Mouse (Mus musculus) erythroblast, adult 5-6 weeks (primary cell): ENCODE results near the gene Terb1. TPM values are rescaled to one million over a fixed set of nuclear protein-coding genes. Genes with fewer than 3 reads are reported as not detected.

Experiments used
- ATAC-seq: replicated peaks from 2 replicates; pipeline ENCODE4 v1.8.0; 2016; ENCODE audit warnings: moderate number of reproducible peaks, mild to moderate bottlenecking, moderate TSS enrichment, inconsistent platforms; ENCODE audit not compliant: poor library complexity, low FRiP score, severe bottlenecking
- total RNA-seq, 2 experiments: library from RNA; stranded (forward) in 1 of 2; stranded (reverse) in 1 of 2; fragments of 150-400 nt in 1 of 2; fragments of 200-764, 138-1000 nt in 1 of 2; gene quantifications; 2 replicates each; pipeline versions ENCODE4 v1.2.3 to v1.2.4; 2015 to 2017; ENCODE audit warnings: low replicate concordance in 2 of 2

The Terb1 gene
- total RNA-seq, 2 experiments from 2014 or later = not detected

DNA sequence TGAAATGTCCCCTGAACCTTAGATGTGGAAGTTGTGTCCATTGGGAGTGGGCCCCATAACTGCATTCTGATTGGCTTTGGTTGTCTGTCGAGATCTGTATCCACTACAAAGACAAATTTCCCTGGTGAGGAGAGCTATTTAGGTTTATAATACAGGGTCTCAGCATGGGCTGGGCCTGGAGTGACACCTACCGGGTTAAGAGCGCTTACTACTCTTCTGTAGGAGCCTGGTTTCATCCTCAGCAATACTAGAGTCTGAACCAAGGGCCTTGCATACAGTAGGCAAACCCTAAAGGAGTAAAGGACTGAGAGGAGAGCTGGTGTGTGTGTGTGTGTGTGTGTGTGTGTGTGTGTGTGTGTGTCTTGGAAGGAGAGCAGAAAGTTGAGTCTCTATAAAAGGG lies 95.5 kb downstream of the Terb1 start:
- ATAC-seq = no peak

- ATAC-seq = no peak
Measured at GRCm38 (mm10) chr8:104413770-104414169, 95.9 kb downstream of the Terb1 start.

DNA sequence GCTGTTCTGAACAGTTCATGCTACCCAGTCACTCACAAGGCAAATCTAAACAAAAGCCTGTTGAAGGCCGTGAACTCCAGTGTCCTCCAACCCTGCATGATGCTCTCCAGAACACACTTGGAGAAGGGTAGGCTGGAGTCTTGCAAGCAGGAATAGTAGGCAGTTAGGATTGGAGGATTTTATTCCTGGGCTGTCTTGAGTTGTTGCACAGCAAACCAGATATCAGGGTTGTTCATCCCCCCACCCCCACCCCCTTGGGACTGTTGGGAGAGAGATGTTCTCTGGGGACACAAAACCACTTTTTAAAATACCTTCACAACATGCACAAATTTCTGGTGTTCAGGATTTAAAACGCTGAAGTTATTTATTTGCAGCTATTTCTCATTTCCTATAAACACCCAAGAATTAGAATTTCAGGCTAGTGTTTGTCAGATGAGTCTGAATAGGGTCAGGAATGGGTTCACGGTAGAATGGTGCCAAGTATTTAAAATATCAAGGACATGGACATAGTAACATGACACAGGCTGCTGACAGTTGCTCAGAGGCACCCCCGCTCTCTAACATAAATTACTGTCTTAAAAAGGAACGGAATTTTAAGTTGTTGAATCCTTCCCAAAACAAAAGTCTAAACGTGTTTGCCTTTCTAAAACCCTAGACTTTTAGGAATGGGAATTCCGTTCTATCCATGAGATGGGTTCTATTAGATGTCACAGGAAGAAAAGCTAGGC lies 96.7 kb downstream of the Terb1 start:
- ATAC-seq = no peak

- no peak for ATAC-seq
Measured at GRCm38 (mm10) chr8:104411972-104412371, 97.7 kb downstream of the Terb1 start.

GRCm38 (mm10) chr8:104411468-104411867 lies 98.2 kb downstream of the Terb1 start:
- ATAC-seq = no peak

- no peak for ATAC-seq
Measured at GRCm38 (mm10) chr8:104410628-104411273, 99.0 kb downstream of the Terb1 start.

- no peak for ATAC-seq
Measured at GRCm38 (mm10) chr8:104408328-104409110, 101.2 kb downstream of the Terb1 start.

GRCm38 (mm10) chr8:104406340-104407128 lies 103.2 kb downstream of the Terb1 start:
- ATAC-seq = no peak

DNA sequence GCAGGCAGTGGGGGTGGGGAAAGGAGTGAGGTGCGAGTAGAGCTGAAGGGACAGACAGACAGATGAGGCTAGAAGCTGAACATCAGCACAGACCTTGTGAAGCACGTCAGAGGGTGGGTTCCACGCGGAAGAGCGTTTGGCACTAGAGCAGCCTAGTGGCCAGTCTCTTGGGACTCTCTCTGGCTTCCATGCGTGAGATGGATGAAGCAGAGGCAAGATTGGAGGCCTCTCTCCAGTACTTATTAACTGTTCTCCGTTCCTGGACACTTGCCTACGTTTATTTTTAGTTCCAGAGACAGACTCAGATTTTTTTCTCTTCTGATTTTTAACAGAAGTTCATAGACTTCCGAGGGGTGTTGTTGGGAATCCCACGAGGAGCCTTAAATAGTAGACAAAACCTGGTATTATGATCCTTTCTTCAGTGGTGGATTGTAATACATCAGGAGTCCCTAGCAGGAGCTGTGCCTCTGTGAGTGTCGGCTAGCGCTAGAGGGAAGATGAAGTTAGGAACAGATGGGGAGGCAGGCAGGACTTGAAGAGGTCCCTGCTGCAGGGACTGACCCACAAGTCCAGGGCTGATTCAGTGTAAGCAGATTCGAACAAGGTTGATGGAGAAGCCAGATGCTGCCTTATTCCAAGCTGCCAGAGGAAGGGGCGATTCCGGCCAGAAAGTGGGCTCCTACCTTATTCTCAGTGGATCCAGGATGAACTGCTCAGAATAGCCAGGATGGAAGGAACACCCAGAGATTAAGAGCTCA lies 104.1 kb downstream of the Terb1 start:
- no peak for ATAC-seq

- peak; percentile 80 for ATAC-seq
Measured at GRCm38 (mm10) chr8:104403596-104403995, 106.1 kb downstream of the Terb1 start.

Other genes starting within 250 kb of the Terb1 start
- gene Cmtm2a, start 216.7 kb downstream of the Terb1 start, total RNA-seq (2015; ENCODE audit: low replicate concordance) = not detected in 2 replicates
- gene Cmtm2a, start 216.7 kb downstream of the Terb1 start, total RNA-seq (2017; ENCODE audit: low replicate concordance) = not detected in 2 replicates
- not detected in 2 replicates for gene Gm45711, start 199.8 kb downstream of the Terb1 start, total RNA-seq (2015; ENCODE audit: low replicate concordance)
- gene Gm45711, start 199.8 kb downstream of the Terb1 start, total RNA-seq (2017; ENCODE audit: low replicate concordance) = not detected in 2 replicates
- not detected in 2 replicates for gene Cmtm1, start 199.8 kb downstream of the Terb1 start, total RNA-seq (2015; ENCODE audit: low replicate concordance)
- gene Cmtm1, start 199.8 kb downstream of the Terb1 start, total RNA-seq (2017; ENCODE audit: low replicate concordance) = not detected in 2 replicates
- not detected in 2 replicates for gene Gm11020, start 188.3 kb downstream of the Terb1 start, total RNA-seq (2015; ENCODE audit: low replicate concordance)
- not detected in 2 replicates for gene Gm11020, start 188.3 kb downstream of the Terb1 start, total RNA-seq (2017; ENCODE audit: low replicate concordance)
- not detected in 2 replicates for gene Cmtm2b, start 187.7 kb downstream of the Terb1 start, total RNA-seq (2015; ENCODE audit: low replicate concordance)
- gene Cmtm2b, start 187.7 kb downstream of the Terb1 start, total RNA-seq (2017; ENCODE audit: low replicate concordance) = not detected in 2 replicates
- 8.6 and 14.0 TPM in 2 replicates for gene Cmtm3, start 170.5 kb downstream of the Terb1 start, total RNA-seq (2015; ENCODE audit: low replicate concordance)
- 1.5 and 3.3 TPM in 2 replicates for gene Cmtm3, start 170.5 kb downstream of the Terb1 start, total RNA-seq (2017; ENCODE audit: low replicate concordance)
- gene Cmtm4, start 114.1 kb downstream of the Terb1 start, total RNA-seq (2015; ENCODE audit: low replicate concordance) = 0.96 and 1.0 TPM in 2 replicates
- 0.51 and 0.70 TPM in 2 replicates for gene Cmtm4, start 114.1 kb downstream of the Terb1 start, total RNA-seq (2017; ENCODE audit: low replicate concordance)
- 22.8 and 30.4 TPM in 2 replicates for gene Dync1li2, start 66.9 kb downstream of the Terb1 start, total RNA-seq (2015; ENCODE audit: low replicate concordance)
- 48.3 and 63.4 TPM in 2 replicates for gene Dync1li2, start 66.9 kb downstream of the Terb1 start, total RNA-seq (2017; ENCODE audit: low replicate concordance)
- 14.4 and 25.4 TPM in 2 replicates for gene Nae1, start 24.7 kb upstream of the Terb1 start, total RNA-seq (2015; ENCODE audit: low replicate concordance)
- gene Nae1, start 24.7 kb upstream of the Terb1 start, total RNA-seq (2017; ENCODE audit: low replicate concordance) = 19.0 and 28.0 TPM in 2 replicates
- gene Car7, start 24.8 kb upstream of the Terb1 start, total RNA-seq (2015; ENCODE audit: low replicate concordance) = not detected in 2 replicates
- gene Car7, start 24.8 kb upstream of the Terb1 start, total RNA-seq (2017; ENCODE audit: low replicate concordance) = 0.51 TPM in 1 of 2 replicates, not detected in the other
- 0.38 and 1.7 TPM in 2 replicates for gene Pdp2, start 81.5 kb upstream of the Terb1 start, total RNA-seq (2015; ENCODE audit: low replicate concordance)
- 0.98 and 1.3 TPM in 2 replicates for gene Pdp2, start 81.5 kb upstream of the Terb1 start, total RNA-seq (2017; ENCODE audit: low replicate concordance)
- not detected in 2 replicates for gene Cdh16, start 114.5 kb upstream of the Terb1 start, total RNA-seq (2015; ENCODE audit: low replicate concordance)
- gene Cdh16, start 114.5 kb upstream of the Terb1 start, total RNA-seq (2017; ENCODE audit: low replicate concordance) = not detected in 2 replicates
- gene Rrad, start 121.4 kb upstream of the Terb1 start, total RNA-seq (2015; ENCODE audit: low replicate concordance) = not detected in 2 replicates
- gene Rrad, start 121.4 kb upstream of the Terb1 start, total RNA-seq (2017; ENCODE audit: low replicate concordance) = not detected in 2 replicates
- 1.5 and 5.2 TPM in 2 replicates for gene Ciao2b, start 132.1 kb upstream of the Terb1 start, total RNA-seq (2015; ENCODE audit: low replicate concordance)
- gene Ciao2b, start 132.1 kb upstream of the Terb1 start, total RNA-seq (2017; ENCODE audit: low replicate concordance) = 6.0 and 15.1 TPM in 2 replicates
- gene Ces2a, start 224.1 kb upstream of the Terb1 start, total RNA-seq (2015; ENCODE audit: low replicate concordance) = not detected in 2 replicates
- not detected in 2 replicates for gene Ces2a, start 224.1 kb upstream of the Terb1 start, total RNA-seq (2017; ENCODE audit: low replicate concordance)